Mouse (Mus musculus): ENCODE measurements around the gene Foxk2. TPM values are rescaled to one million over a fixed set of nuclear protein-coding genes. Genes with fewer than 3 reads are reported as not detected.

Gene Foxk2
- polyA plus RNA-seq, 1 experiment from 2014 or later, result 11.6 TPM

GRCm38 (mm10) chr11:121231191-121231590 lies 28.6 kb upstream of the Foxk2 start:
- Histone ChIP-seq H3K4me1 (ENCODE audit: control insufficient read depth, insufficient read depth, low read length) (peaks cover 22% of the 10 kb centered on the region), H3K4me3 (ENCODE audit: low read depth, low read length) (no peak overlapping the region), H3K9ac (replicated peaks; ENCODE audit: low read depth, low read length) (no peak overlapping the region), H3K27ac (ENCODE audit: low read length) (no peak overlapping the region), H3K9me3 (ENCODE audit: control insufficient read depth, low read depth, low read length) (no peaks in the 10 kb centered on the region), H3K27me3 (ENCODE audit: control insufficient read depth, insufficient read depth, low read length) (no peaks in the 10 kb centered on the region), H3K4me2 (replicated peaks; ENCODE audit: low read depth, low read length) (no peak overlapping the region), H3K36me3 (ENCODE audit: control insufficient read depth, insufficient read depth, low read length) (0 out of 2 replicates have a peak, but pooled peaks cover 4% of the 10 kb centered on the region)
- no peak for ATAC-seq (ENCODE audit: insufficient number of reproducible peaks, insufficient read depth, low FRiP score, low read depth)
- 78% methylated on average over 4 of the region's 4 CpGs for WGBS

- ATAC-seq (ENCODE audit: insufficient number of reproducible peaks, insufficient read depth, low FRiP score, low read depth), result no peak
- Histone ChIP-seq H3K9ac (replicated peaks; ENCODE audit: low read depth, low read length) (no peak overlapping the region), H3K4me1 (ENCODE audit: control insufficient read depth, insufficient read depth, low read length) (peaks cover 17% of the 10 kb centered on the region), H3K36me3 (ENCODE audit: control insufficient read depth, insufficient read depth, low read length) (no peaks in the 10 kb centered on the region), H3K27ac (ENCODE audit: low read length) (no peak overlapping the region; the same call in 1 of the 2 replicates), H3K4me3 (ENCODE audit: low read depth, low read length) (no peak overlapping the region), H3K4me2 (replicated peaks; ENCODE audit: low read depth, low read length) (no peak overlapping the region), H3K9me3 (ENCODE audit: control insufficient read depth, low read depth, low read length) (no peaks in the 10 kb centered on the region), H3K27me3 (ENCODE audit: control insufficient read depth, insufficient read depth, low read length) (no peaks in the 10 kb centered on the region)
- 48% methylated on average over 4 of the region's 4 CpGs for WGBS
Measured at GRCm38 (mm10) chr11:121231628-121232291, 28.0 kb upstream of the Foxk2 start.

GRCm38 (mm10) chr11:121232706-121233105 lies 27.1 kb upstream of the Foxk2 start:
- Histone ChIP-seq H3K4me3 (ENCODE audit: low read depth, low read length) (no peak overlapping the region), H3K4me1 (ENCODE audit: control insufficient read depth, insufficient read depth, low read length) (peaks cover 16% of the 10 kb centered on the region), H3K4me2 (replicated peaks; ENCODE audit: low read depth, low read length) (no peak overlapping the region), H3K9ac (replicated peaks; ENCODE audit: low read depth, low read length) (no peak overlapping the region), H3K9me3 (ENCODE audit: control insufficient read depth, low read depth, low read length) (no peaks in the 10 kb centered on the region), H3K27ac (ENCODE audit: low read length) (no peak overlapping the region), H3K27me3 (ENCODE audit: control insufficient read depth, insufficient read depth, low read length) (no peaks in the 10 kb centered on the region), H3K36me3 (ENCODE audit: control insufficient read depth, insufficient read depth, low read length) (no peaks in the 10 kb centered on the region)
- ATAC-seq (ENCODE audit: insufficient number of reproducible peaks, insufficient read depth, low FRiP score, low read depth), result no peak
- WGBS, result 39% methylated on average over 4 of the region's 4 CpGs

DNA sequence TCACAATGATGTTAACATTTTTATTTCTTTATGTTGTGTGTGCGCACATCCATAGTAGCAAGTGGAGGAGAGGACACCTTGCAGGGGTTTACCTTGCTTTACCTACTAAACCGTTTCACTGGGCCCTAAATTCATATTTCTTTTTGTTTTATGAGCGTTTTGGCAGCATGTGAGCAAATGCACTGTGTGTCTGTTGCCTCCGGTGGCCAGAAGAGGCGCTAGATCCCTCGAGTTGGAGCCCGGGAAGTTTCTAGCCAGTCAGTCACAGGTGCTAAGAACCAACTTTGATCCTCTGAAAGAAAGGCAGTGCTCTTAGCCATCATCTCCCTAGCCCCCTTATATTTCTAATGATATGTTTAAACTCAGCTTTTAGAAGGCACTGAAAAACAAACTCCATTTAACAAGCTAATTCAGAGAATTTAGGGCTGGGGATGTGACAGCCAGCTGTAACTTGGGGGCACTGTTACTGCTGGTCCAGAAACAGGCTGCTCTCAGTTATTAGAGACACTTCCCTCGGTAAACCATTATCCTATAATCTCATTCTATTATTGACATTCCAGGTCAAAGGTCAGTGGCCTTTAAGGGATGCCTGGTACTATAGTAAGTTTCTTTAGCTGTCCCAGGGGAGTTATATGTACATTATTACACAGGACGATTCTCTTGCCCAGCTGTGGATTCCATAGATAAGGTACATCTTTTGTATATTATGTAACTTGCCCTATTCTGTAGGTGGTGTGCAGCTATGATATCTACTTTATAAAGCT lies 24.1 kb upstream of the Foxk2 start:
- Histone ChIP-seq H3K9ac (replicated peaks; ENCODE audit: low read depth, low read length) (no peak overlapping the region), H3K36me3 (ENCODE audit: control insufficient read depth, insufficient read depth, low read length) (peaks cover 10% of the 10 kb centered on the region; the same call in 1 of the 2 replicates), H3K4me2 (replicated peaks; ENCODE audit: low read depth, low read length) (peak overlapping the region; percentile 35), H3K4me1 (ENCODE audit: control insufficient read depth, insufficient read depth, low read length) (peaks cover 20% of the 10 kb centered on the region; the same call in 1 of the 2 replicates), H3K4me3 (ENCODE audit: low read depth, low read length) (0 out of 2 replicates have a peak overlapping the region, but pooled peaks have one; percentile 68), H3K27ac (ENCODE audit: low read length) (peak overlapping the region; percentile 99), H3K9me3 (ENCODE audit: control insufficient read depth, low read depth, low read length) (no peaks in the 10 kb centered on the region), H3K27me3 (ENCODE audit: control insufficient read depth, insufficient read depth, low read length) (no peaks in the 10 kb centered on the region)
- no peak for ATAC-seq (ENCODE audit: insufficient number of reproducible peaks, insufficient read depth, low FRiP score, low read depth)
- 26% methylated on average over 9 of the region's 9 CpGs for WGBS

- under 1% methylated on average over 50 of the region's 50 CpGs for WGBS
- ATAC-seq (ENCODE audit: insufficient number of reproducible peaks, insufficient read depth, low FRiP score, low read depth), result peak; percentile 100
- H3K9me3 ChIP-seq (ENCODE audit: control insufficient read depth, low read depth, low read length), result no peaks in the 10 kb centered on the region
- H3K27ac ChIP-seq (ENCODE audit: low read length), result peak within 1 kb of the TSS; percentile 99
- H3K9ac ChIP-seq (replicated peaks; ENCODE audit: low read depth, low read length), result peak within 1 kb of the TSS; percentile 59
- peak within 1 kb of the TSS; percentile 68 for H3K4me3 ChIP-seq (ENCODE audit: low read depth, low read length)
- H3K27me3 ChIP-seq (ENCODE audit: control insufficient read depth, insufficient read depth, low read length), result no peaks in the 10 kb centered on the region
- H3K4me2 ChIP-seq (replicated peaks; ENCODE audit: low read depth, low read length), result peak within 1 kb of the TSS; percentile 56
- peaks cover 15% of the 10 kb centered on the region; the same call in 1 of the 2 replicates for H3K36me3 ChIP-seq (ENCODE audit: control insufficient read depth, insufficient read depth, low read length)
- H3K4me1 ChIP-seq (ENCODE audit: control insufficient read depth, insufficient read depth, low read length), result peaks cover 20% of the 10 kb centered on the region; the same call in 1 of the 2 replicates
Measured at GRCm38 (mm10) chr11:121236564-121237344, 23.0 kb upstream of the Foxk2 start, which contains the start of gene Narf. Gene Narf, plus strand, starts transcription at chr11:121237253.

DNA sequence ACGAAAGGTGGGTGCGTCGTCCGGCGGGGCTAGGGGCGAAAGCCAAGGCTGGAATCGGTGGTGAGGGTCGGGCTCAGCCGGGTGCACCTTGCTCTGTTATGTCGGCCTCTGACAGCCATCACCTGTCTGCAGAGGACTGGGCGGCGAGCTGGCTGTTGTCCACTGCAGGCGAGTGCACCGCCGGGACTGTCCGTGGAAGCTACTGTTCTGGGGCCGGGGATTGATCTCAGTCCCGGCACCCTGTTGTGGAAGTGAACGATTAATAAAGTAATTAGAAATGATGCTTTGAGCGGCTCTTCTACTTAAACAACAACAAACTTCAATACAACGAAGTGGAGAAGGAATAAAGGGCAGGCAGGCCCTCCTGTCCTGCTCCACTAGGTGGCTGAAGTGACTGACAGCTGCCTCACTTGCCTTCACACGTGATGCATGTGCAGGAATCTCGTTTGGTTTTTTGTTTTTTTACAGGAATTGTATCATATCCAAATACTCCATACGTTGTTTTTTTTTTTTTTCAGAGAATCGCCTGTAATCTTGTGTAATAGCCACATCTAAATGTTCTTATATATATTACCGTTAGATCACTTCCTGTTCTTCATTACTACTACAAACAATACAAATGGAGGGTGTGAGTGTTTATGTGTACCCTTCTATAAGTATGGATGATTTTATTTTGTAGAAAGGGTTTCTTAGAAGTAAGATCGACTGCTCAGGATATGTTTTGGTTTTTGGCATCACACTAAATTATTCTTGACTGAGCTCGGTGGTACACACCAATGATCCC lies 22.3 kb upstream of the Foxk2 start:
- Histone ChIP-seq H3K4me2 (replicated peaks; ENCODE audit: low read depth, low read length) (peak overlapping the region; percentile 56), H3K27me3 (ENCODE audit: control insufficient read depth, insufficient read depth, low read length) (no peaks in the 10 kb centered on the region), H3K9me3 (ENCODE audit: control insufficient read depth, low read depth, low read length) (no peaks in the 10 kb centered on the region), H3K4me1 (ENCODE audit: control insufficient read depth, insufficient read depth, low read length) (peaks cover 20% of the 10 kb centered on the region; the same call in 1 of the 2 replicates), H3K9ac (replicated peaks; ENCODE audit: low read depth, low read length) (peak overlapping the region; percentile 59), H3K27ac (ENCODE audit: low read length) (peak overlapping the region; percentile 81), H3K36me3 (ENCODE audit: control insufficient read depth, insufficient read depth, low read length) (peaks cover 22% of the 10 kb centered on the region; the same call in 1 of the 2 replicates), H3K4me3 (ENCODE audit: low read depth, low read length) (peak overlapping the region; percentile 68)
- peak; percentile 42; the same call in 1 of the 2 replicates for ATAC-seq (ENCODE audit: insufficient number of reproducible peaks, insufficient read depth, low FRiP score, low read depth)
- WGBS, result 4% methylated on average over 28 of the region's 28 CpGs

DNA sequence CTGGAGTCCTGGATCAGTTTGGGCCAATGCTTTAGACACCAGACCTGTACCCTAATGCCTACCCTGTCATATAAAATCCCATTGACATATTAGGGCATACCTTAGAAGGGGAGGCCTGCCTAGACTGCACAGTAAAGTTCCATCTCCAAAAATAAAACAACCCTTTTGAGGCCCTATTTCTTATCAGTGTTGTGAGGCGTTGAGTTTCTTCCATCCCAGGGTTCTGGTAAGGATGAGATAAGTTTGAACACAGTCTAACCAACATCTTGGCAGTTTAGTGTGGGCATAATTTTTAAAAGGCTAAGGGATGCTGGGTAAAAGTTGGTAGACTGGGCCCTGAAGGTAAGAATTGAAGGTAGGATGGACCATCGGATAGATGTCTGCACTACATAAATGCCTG lies 20.1 kb upstream of the Foxk2 start:
- no peaks in the 10 kb centered on the region for H3K27me3 ChIP-seq (ENCODE audit: control insufficient read depth, insufficient read depth, low read length)
- WGBS, result 95% methylated on average over 2 of the region's 2 CpGs
- H3K4me3 ChIP-seq (ENCODE audit: low read depth, low read length), result no peak overlapping the region
- no peaks in the 10 kb centered on the region for H3K9me3 ChIP-seq (ENCODE audit: control insufficient read depth, low read depth, low read length)
- H3K9ac ChIP-seq (replicated peaks; ENCODE audit: low read depth, low read length), result no peak overlapping the region
- no peak overlapping the region for H3K27ac ChIP-seq (ENCODE audit: low read length)
- no peak for ATAC-seq (ENCODE audit: insufficient number of reproducible peaks, insufficient read depth, low FRiP score, low read depth)
- peaks cover 20% of the 10 kb centered on the region; the same call in 1 of the 2 replicates for H3K4me1 ChIP-seq (ENCODE audit: control insufficient read depth, insufficient read depth, low read length)
- peaks cover 40% of the 10 kb centered on the region for H3K36me3 ChIP-seq (ENCODE audit: control insufficient read depth, insufficient read depth, low read length)
- no peak overlapping the region for H3K4me2 ChIP-seq (replicated peaks; ENCODE audit: low read depth, low read length)

Measured in stomach, embryonic 14.5 days (tissue).